Mouse (Mus musculus) forebrain, embryonic 12.5 days (tissue): ENCODE results near the gene Ifnlr1. TPM values are rescaled to one million over a fixed set of nuclear protein-coding genes. Genes with fewer than 3 reads are reported as not detected.
A peak's percentile ranks its signal among the peaks of the same experiment; 100 is the strongest.
"Not testable (repeated sequence)": the region's sequence is repeated elsewhere in the genome, so short reads cannot be mapped to it uniquely, and the experiment has no call there.

Experiments
- ATAC-seq: fragments of 200-750 bp; cut with Nextera tagmentation; 2 replicates; pipeline ENCODE4 v1.8.0; 2017; ENCODE audit warnings: moderate TSS enrichment; ENCODE audit not compliant: low FRiP score
- H3K27ac ChIP-seq: fragments of 300-500 bp; sonication (generic); 2 replicates; pipeline ENCODE4 v1.5.1; 2016; ENCODE audit warnings: mild to moderate bottlenecking
- H3K27me3 ChIP-seq: fragments of 300-500 bp; sonication (generic); 2 replicates; pipeline ENCODE4 v1.6.1; 2016; ENCODE audit warnings: mild to moderate bottlenecking
- H3K36me3 ChIP-seq: fragments of 300-500 bp; sonication (generic); replicated peaks from 2 replicates; pipeline ENCODE4 v1.6.1; 2016; ENCODE audit warnings: mild to moderate bottlenecking
- H3K4me1 ChIP-seq: fragments of 300-500 bp; sonication (generic); 2 replicates; pipeline ENCODE4 v1.6.1; 2016
- H3K4me2 ChIP-seq: fragments of 300-500 bp; sonication (generic); 2 replicates; pipeline ENCODE4 v1.6.1; 2016; ENCODE audit warnings: mild to moderate bottlenecking, moderate library complexity
- H3K4me3 ChIP-seq: fragments of 300-500 bp; sonication (generic); replicated peaks from 2 replicates; pipeline ENCODE4 v1.5.1; 2016; ENCODE audit warnings: mild to moderate bottlenecking
- H3K9ac ChIP-seq: fragments of 300-500 bp; sonication (generic); 2 replicates; pipeline ENCODE4 v1.6.1; 2016; ENCODE audit warnings: mild to moderate bottlenecking
- H3K9me3 ChIP-seq: fragments of 300-500 bp; sonication (generic); 2 replicates; pipeline ENCODE4 v1.6.1; 2016
- WGBS: fragments of 180-500 bp; shearing (Covaris S2); methylation state at CpG from one replicate; pipeline ENCODE4 v1.1.7; 2016; 5-methylcytosine and 5-hydroxymethylcytosine counted together
- polyA plus RNA-seq: library from polyadenylated mRNA; unstranded; fragments of >200 nt; fragmentation: Nextera tagmentation; extraction: Ambion mirVana; gene quantifications from 2 replicates; pipeline ENCODE4 v1.2.1, GENCODE M21; 2016

Ifnlr1 gene
- polyA plus RNA-seq, 1 experiment from 2014 or later = 0.36 TPM

DNA sequence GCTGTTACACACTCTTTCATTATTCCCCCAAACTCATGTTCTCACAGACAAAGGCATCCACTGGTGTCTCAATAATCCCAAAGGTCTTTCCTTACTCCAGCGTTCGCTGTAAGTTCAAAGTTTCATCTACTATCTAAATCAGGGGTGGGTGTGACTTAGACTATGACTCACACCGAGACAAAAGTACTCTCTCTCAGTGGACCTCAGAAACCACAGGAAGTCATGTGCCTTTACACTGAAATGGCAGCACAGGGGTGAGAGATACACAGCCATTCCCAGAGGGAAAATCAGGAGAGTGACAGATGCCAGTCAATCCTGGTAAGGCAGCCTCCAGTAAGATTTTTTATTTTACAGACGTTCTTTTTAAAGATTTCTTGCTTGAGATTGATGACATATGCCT, 6.8 kb downstream of the Ifnlr1 start:
- H3K4me1 ChIP-seq = no peaks in the 10 kb centered on the region
- WGBS = 84% methylated on average over 4 of the region's 4 CpGs
- no peaks in the 10 kb centered on the region for H3K9me3 ChIP-seq
- no peaks in the 10 kb centered on the region for H3K36me3 ChIP-seq
- no peak overlapping the region for H3K27ac ChIP-seq
- no peak for ATAC-seq
- H3K27me3 ChIP-seq = peaks cover 27% of the 10 kb centered on the region
- no peak overlapping the region for H3K4me3 ChIP-seq
- no peak overlapping the region for H3K4me2 ChIP-seq
- H3K9ac ChIP-seq = no peak overlapping the region

- 79% methylated on average over 7 of the region's 7 CpGs for WGBS
- no peak for ATAC-seq
- H3K27ac ChIP-seq = no peak overlapping the region
- 0 out of 2 replicates have a peak, but pooled peaks cover 4% of the 10 kb centered on the region for H3K27me3 ChIP-seq
- H3K4me3 ChIP-seq = no peak overlapping the region
- H3K9ac ChIP-seq = no peak overlapping the region
- no peaks in the 10 kb centered on the region for H3K4me1 ChIP-seq
- no peaks in the 10 kb centered on the region for H3K9me3 ChIP-seq
- H3K36me3 ChIP-seq = no peaks in the 10 kb centered on the region
- no peak overlapping the region for H3K4me2 ChIP-seq
Measured at GRCm38 (mm10) chr4:135698498-135698897, 12.4 kb downstream of the Ifnlr1 start.

DNA sequence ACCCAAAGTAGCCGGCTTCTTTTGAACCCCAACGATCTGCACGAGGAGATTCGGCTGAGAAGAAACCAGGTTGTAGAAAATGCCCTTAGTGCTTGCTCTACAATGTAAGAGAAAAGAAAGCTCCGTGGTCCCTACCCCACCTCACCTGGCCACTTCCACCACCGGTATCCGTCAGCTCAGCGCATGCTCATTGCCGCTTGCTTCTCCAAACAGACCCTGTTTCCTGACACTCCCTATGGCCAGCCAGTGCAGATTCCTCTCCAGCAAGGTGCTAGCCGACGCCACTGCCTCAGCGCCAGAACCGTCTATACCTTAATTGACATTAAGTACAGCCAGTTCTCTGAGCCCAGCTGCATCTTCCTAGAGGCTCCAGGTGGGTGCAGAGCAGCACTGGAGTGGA, 17.4 kb downstream of the Ifnlr1 start:
- ATAC-seq = no peak
- H3K4me3 ChIP-seq = no peak overlapping the region
- H3K27ac ChIP-seq = no peak overlapping the region
- peaks cover 4% of the 10 kb centered on the region; the same call in 1 of the 2 replicates for H3K27me3 ChIP-seq
- H3K9me3 ChIP-seq = no peaks in the 10 kb centered on the region
- H3K36me3 ChIP-seq = no peaks in the 10 kb centered on the region
- no peak overlapping the region for H3K9ac ChIP-seq
- peaks cover 8% of the 10 kb centered on the region for H3K4me1 ChIP-seq
- no peak overlapping the region for H3K4me2 ChIP-seq
- 80% methylated on average over 13 of the region's 13 CpGs for WGBS

DNA sequence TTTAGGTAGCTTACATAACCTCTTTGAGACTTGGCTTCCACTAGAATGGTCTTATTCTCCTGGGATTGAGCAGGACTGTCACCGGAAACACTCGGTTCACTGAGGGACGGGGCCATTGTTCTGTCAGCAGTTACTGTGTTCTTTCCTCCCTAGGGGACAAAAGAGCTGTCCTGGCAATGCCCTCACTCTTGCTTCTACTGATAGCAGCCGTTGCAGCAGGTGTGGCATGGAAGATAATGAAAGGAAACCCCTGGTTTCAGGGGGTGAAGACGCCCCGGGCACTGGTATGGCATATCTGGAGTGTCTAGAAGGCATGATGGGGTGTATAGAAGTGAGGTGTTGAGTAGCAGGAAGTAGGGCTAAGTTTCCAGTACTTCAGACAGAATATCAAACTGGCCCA, 17.9 kb downstream of the Ifnlr1 start:
- H3K9me3 ChIP-seq = no peaks in the 10 kb centered on the region
- ATAC-seq = no peak
- no peak overlapping the region for H3K4me3 ChIP-seq
- no peaks in the 10 kb centered on the region for H3K36me3 ChIP-seq
- no peak overlapping the region for H3K4me2 ChIP-seq
- no peak overlapping the region for H3K9ac ChIP-seq
- H3K27ac ChIP-seq = no peak overlapping the region
- H3K4me1 ChIP-seq = peaks cover 8% of the 10 kb centered on the region
- WGBS = 44% methylated on average over 6 of the region's 6 CpGs
- peaks cover 4% of the 10 kb centered on the region; the same call in 1 of the 2 replicates for H3K27me3 ChIP-seq

GRCm38 (mm10) chr4:135706045-135706444, 20.0 kb downstream of the Ifnlr1 start:
- peaks cover 4% of the 10 kb centered on the region; the same call in 1 of the 2 replicates for H3K27me3 ChIP-seq
- no peak overlapping the region for H3K4me3 ChIP-seq
- no peaks in the 10 kb centered on the region for H3K36me3 ChIP-seq
- no peaks in the 10 kb centered on the region for H3K9me3 ChIP-seq
- no peak overlapping the region for H3K9ac ChIP-seq
- peaks cover 8% of the 10 kb centered on the region for H3K4me1 ChIP-seq
- WGBS = 90% methylated on average over 6 of the region's 6 CpGs
- ATAC-seq = no peak
- no peak overlapping the region for H3K4me2 ChIP-seq
- H3K27ac ChIP-seq = no peak overlapping the region

- no peaks in the 10 kb centered on the region for H3K9me3 ChIP-seq
- WGBS = 10% methylated on average over 8 of the region's 8 CpGs
Measured at GRCm38 (mm10) chr4:135709072-135709564, 23.0 kb downstream of the Ifnlr1 start.

DNA sequence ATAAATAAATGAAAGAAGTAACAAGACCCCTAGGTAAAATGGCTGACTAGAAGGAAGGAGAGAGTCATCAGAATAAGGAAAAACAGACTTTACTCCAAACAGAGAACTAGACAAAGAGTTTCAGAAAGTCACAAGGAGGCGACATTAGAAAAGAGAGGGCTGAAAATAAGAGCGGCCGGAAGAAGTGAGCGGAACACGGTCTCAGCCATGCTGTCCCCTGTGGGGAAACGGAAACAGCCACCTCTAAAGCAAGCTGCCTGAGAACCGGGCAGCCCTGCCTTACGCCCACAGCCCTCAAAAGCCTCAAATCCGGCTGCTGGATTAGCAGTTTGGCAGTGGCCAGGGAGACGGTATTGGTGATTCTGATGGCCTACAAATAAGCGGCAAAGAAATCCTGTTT, 23.5 kb downstream of the Ifnlr1 start:
- Histone ChIP-seq H3K4me3 (no peak overlapping the region), H3K9ac (no peak overlapping the region), H3K27ac (no peak overlapping the region), H3K4me1 (peaks cover 1% of the 10 kb centered on the region), H3K36me3 (no peaks in the 10 kb centered on the region), H3K27me3 (no peaks in the 10 kb centered on the region; the same call in 1 of the 2 replicates), H3K4me2 (no peak overlapping the region), H3K9me3 (no peaks in the 10 kb centered on the region)
- whole genome bisulfite sequencing = 74% methylated on average over 11 of the region's 11 CpGs
- ATAC-seq = no peak

More at GRCm38 (mm10) chr4:135709072-135709564, 23.0 kb downstream of the Ifnlr1 start:
- H3K27ac ChIP-seq = no peak overlapping the region
- H3K4me2 ChIP-seq = peak overlapping the region; percentile 45
- no peaks in the 10 kb centered on the region; the same call in 1 of the 2 replicates for H3K27me3 ChIP-seq
- H3K9ac ChIP-seq = no peak overlapping the region
- no peak overlapping the region for H3K4me3 ChIP-seq
- H3K36me3 ChIP-seq = no peaks in the 10 kb centered on the region
- ATAC-seq = 0 out of 2 replicates have a peak, but pooled peaks have one; percentile 6
- peaks cover 5% of the 10 kb centered on the region for H3K4me1 ChIP-seq

DNA sequence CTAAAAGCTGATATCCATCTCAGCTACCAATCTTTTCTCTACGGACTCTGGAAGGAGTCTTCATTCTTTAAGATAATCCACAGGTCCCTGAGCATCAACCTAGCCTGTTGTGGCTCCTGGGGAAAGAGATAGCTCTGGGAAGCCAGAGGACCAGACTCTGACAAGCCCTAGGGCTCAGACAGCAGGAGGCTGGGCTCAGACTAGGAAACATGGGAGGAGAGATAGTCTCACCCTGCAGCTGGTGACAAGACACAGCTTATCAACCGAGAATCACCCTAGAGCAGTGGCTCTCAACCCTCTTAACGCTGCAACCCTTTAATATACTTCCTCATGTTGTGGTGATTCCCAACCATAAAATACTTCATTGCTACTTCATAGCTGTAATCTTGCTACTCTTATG, 24.3 kb downstream of the Ifnlr1 start:
- Histone ChIP-seq H3K27me3 (no peaks in the 10 kb centered on the region; the same call in 1 of the 2 replicates), H3K9me3 (no peaks in the 10 kb centered on the region), H3K4me1 (no peaks in the 10 kb centered on the region), H3K36me3 (no peaks in the 10 kb centered on the region), H3K4me2 (no peak overlapping the region), H3K27ac (no peak overlapping the region), H3K4me3 (no peak overlapping the region), H3K9ac (no peak overlapping the region)
- 90% methylated on average over 3 of the region's 3 CpGs for WGBS
- no peak for ATAC-seq

DNA sequence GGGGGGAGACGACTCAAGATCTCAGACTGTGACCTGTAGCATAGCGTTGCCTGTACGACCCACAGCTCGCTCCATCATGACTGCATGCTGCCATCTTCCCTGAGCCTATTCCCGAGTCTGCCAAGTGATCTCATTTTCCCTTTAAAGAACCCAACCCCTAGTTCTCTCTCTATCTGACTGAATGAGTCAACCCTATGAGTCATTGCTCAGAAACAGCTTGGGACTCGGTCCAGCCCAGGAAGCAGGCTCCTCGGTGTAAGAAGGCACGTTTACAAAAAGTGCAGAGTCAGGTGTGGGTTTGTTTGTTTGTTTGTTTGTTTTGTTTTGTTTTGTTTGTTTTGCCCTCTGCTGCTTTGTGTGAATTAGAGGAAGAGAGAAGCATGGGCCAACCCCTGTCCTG, 28.7 kb downstream of the Ifnlr1 start:
- no peak for ATAC-seq

GRCm38 (mm10) chr4:135716438-135716837, 30.4 kb downstream of the Ifnlr1 start:
- H3K9ac ChIP-seq, H3K4me2 ChIP-seq, H3K27me3 ChIP-seq, H3K4me1 ChIP-seq, H3K9me3 ChIP-seq, ATAC-seq, H3K27ac ChIP-seq, H3K36me3 ChIP-seq, H3K4me3 ChIP-seq: not testable (repeated sequence)
- WGBS = 95% methylated on average over 11 of the region's 11 CpGs

More for the DNA sequence above, 28.7 kb downstream of the Ifnlr1 start:
- H3K27ac ChIP-seq = no peak overlapping the region
- no peak overlapping the region for H3K4me3 ChIP-seq
- no peaks in the 10 kb centered on the region for H3K27me3 ChIP-seq
- no peaks in the 10 kb centered on the region for H3K36me3 ChIP-seq
- no peak overlapping the region for H3K4me2 ChIP-seq
- no peak overlapping the region for H3K9ac ChIP-seq
- no peaks in the 10 kb centered on the region for H3K4me1 ChIP-seq
- 94% methylated on average over 8 of the region's 8 CpGs for whole genome bisulfite sequencing
- H3K9me3 ChIP-seq = no peaks in the 10 kb centered on the region

GRCm38 (mm10) chr4:135722540-135723290, 36.6 kb downstream of the Ifnlr1 start:
- Histone ChIP-seq H3K36me3 (no peaks in the 10 kb centered on the region), H3K9me3 (peaks cover 5% of the 10 kb centered on the region; the same call in 1 of the 2 replicates), H3K27ac (no peak overlapping the region), H3K4me1 (0 out of 2 replicates have a peak, but pooled peaks cover 3% of the 10 kb centered on the region), H3K4me3 (no peak overlapping the region), H3K9ac (no peak overlapping the region), H3K4me2 (no peak overlapping the region), H3K27me3 (no peaks in the 10 kb centered on the region)
- no peak for ATAC-seq
- 82% methylated on average over 17 of the region's 17 CpGs for WGBS

DNA sequence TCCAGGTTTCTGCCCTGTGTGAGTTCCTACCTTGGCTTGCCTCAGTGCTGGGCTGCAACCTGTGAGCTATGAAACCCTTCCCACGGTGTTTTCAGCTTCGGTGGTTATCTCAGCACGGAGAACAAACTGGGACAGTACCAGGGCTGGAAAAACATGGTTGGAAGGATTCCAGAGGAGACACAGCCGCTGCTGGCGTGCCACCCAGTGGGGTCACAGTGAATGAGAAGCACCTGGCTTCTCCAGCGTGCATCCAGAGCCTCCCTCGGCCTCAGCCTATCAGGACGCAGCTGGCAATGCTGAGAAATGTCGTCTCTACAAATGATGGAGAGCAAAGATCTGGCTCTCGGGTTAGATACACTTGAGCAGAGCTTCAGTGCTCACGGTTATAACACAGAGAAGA, 40.3 kb downstream of the Ifnlr1 start:
- Histone ChIP-seq H3K36me3 (no peaks in the 10 kb centered on the region), H3K9me3 (no peaks in the 10 kb centered on the region), H3K4me1 (0 out of 2 replicates have a peak, but pooled peaks cover 3% of the 10 kb centered on the region), H3K4me2 (no peak overlapping the region), H3K9ac (no peak overlapping the region), H3K27me3 (0 out of 2 replicates have a peak, but pooled peaks cover 3% of the 10 kb centered on the region), H3K4me3 (no peak overlapping the region), H3K27ac (no peak overlapping the region)
- ATAC-seq = no peak
- 79% methylated on average over 11 of the region's 11 CpGs for WGBS

- H3K9me3 ChIP-seq = no peaks in the 10 kb centered on the region
- WGBS = 59% methylated on average over 14 of the region's 14 CpGs
Measured at GRCm38 (mm10) chr4:135727817-135728216, 41.7 kb downstream of the Ifnlr1 start, which contains the start of gene Il22ra1. Gene Il22ra1, plus strand, starts transcription at chr4:135728172.

More at GRCm38 (mm10) chr4:135727817-135728216, 41.7 kb downstream of the Ifnlr1 start, which contains the start of gene Il22ra1:
- Histone ChIP-seq H3K27ac (no peak within 1 kb of the TSS), H3K4me2 (no peak within 1 kb of the TSS), H3K36me3 (no peaks in the 10 kb centered on the region), H3K9ac (no peak within 1 kb of the TSS), H3K27me3 (0 out of 2 replicates have a peak, but pooled peaks cover 3% of the 10 kb centered on the region), H3K4me3 (no peak within 1 kb of the TSS), H3K4me1 (no peaks in the 10 kb centered on the region)
- ATAC-seq = no peak
